In genomic region chr8:127439392-127440160, GRCm38 (mm10) we compare ENCODE assay signal across 8 mouse cellular contexts.
DNase-seq lines count a peak whose midpoint lies in the region; ATAC-seq and TF ChIP-seq lines count a peak whose summit lies in the region.

No protein-coding gene starts in this region.

- H3K9ac ChIP-seq in CH12.LX (ENCODE audit: insufficient read depth, low read depth): no peak overlapping the region
- H3K9ac ChIP-seq in heart, embryonic 12.5 days: no peak overlapping the region; the same call in 1 of the 2 replicates
- no peak overlapping the region for H3K9ac ChIP-seq in liver, embryonic 13.5 days

- WGBS in heart, embryonic 12.5 days: 47% methylated on average over 10 of the region's 10 CpGs
- 53% methylated on average over 10 of the region's 10 CpGs for whole genome bisulfite sequencing in liver, embryonic 13.5 days (ENCODE audit: insufficient replicate concordance)

- H3K9me3 ChIP-seq in CH12.LX (replicated peaks; ENCODE audit: low read length): no peaks in the 10 kb centered on the region
- H3K9me3 ChIP-seq in heart, embryonic 12.5 days (replicated peaks): no peaks in the 10 kb centered on the region
- no peaks in the 10 kb centered on the region for H3K9me3 ChIP-seq in liver, embryonic 13.5 days (replicated peaks)

- H3K4me2 ChIP-seq in CH12.LX (ENCODE audit: insufficient read depth, low read depth, poor library complexity, severe bottlenecking): peak overlapping the region; percentile 45
- peak overlapping the region; percentile 38 for H3K4me2 ChIP-seq in heart, embryonic 12.5 days
- peak overlapping the region; percentile 41 for H3K4me2 ChIP-seq in liver, embryonic 13.5 days

- no peak overlapping the region for H3K27ac ChIP-seq in CH12.LX (ENCODE audit: insufficient read depth, low read depth)
- H3K27ac ChIP-seq in heart, embryonic 12.5 days (ENCODE audit: poor library complexity, severe bottlenecking): peak overlapping the region; percentile 45; the same call in 1 of the 2 replicates
- H3K27ac ChIP-seq in liver, embryonic 13.5 days: no peak overlapping the region

- no peaks in the 10 kb centered on the region for H3K27me3 ChIP-seq in CH12.LX (replicated peaks)
- H3K27me3 ChIP-seq in heart, embryonic 12.5 days (replicated peaks): no peaks in the 10 kb centered on the region
- H3K27me3 ChIP-seq in liver, embryonic 13.5 days: no peaks in the 10 kb centered on the region

- peak overlapping the region; percentile 32 to 58 (median 46) for H3K4me3 ChIP-seq in CH12.LX (replicated peaks in 1 of 3; ENCODE audit: low read depth in 2 of 3, low read length in 2 of 3, poor library complexity in 1 of 3)
- H3K4me3 ChIP-seq in heart, embryonic 12.5 days: no peak overlapping the region
- peak overlapping the region; percentile 25 for H3K4me3 ChIP-seq in liver, embryonic 13.5 days (replicated peaks)

- no peak for DNase-seq in CH12.LX (ENCODE audit: extremely low read depth)
- DNase-seq in brain, embryonic 18.5 days (ENCODE audit: low read depth, low spot score): peak; percentile 60
- DNase-seq in kidney, postnatal 14 days: peak; percentile 47
- DNase-seq in liver, embryonic 13.5 days: no peak
- DNase-seq in right cerebral cortex, postnatal 10 days (ENCODE audit: low spot score in 2 of 2): peak; percentile 49 to 64
- DNase-seq in adrenal gland, adult (ENCODE audit: inconsistent age in 2 of 2, low spot score in 1 of 2): no peak
- no peak for DNase-seq in adrenal gland, adult 18-20 months (ENCODE audit: low spot score in 2 of 2)

- peak; percentile 16; the same call in 1 of the 2 replicates for ATAC-seq in heart, embryonic 12.5 days (ENCODE audit: insufficient number of reproducible peaks, low FRiP score)
- ATAC-seq in liver, embryonic 13.5 days (ENCODE audit: low read depth): no peak

- peaks cover 0 to 30% of the 10 kb centered on the region in 2 experiments for H3K36me3 ChIP-seq in CH12.LX (replicated peaks in 1 of 2; ENCODE audit: control insufficient read depth in 1 of 2, insufficient read depth in 1 of 2, low read length in 1 of 2)
- H3K36me3 ChIP-seq in heart, embryonic 12.5 days: no peaks in the 10 kb centered on the region
- H3K36me3 ChIP-seq in liver, embryonic 13.5 days: no peaks in the 10 kb centered on the region

- TF ChIP-seq RAD21 in CH12.LX (IDR thresholded peaks at IDR 0.05; ENCODE audit: low read depth, low read length): no peak

- TF ChIP-seq CTCF in CH12.LX (conservative IDR thresholded peaks at IDR 0.05 in 1 of 2, IDR thresholded peaks at IDR 0.05 in 1 of 2; ENCODE audit: low read depth in 2 of 2, low read length in 2 of 2): no peak

- no peak for TF ChIP-seq POLR2A in CH12.LX (IDR thresholded peaks at IDR 0.05; ENCODE audit: low read depth, low read length)

- no peak for TF ChIP-seq EP300 in CH12.LX (IDR thresholded peaks at IDR 0.05; ENCODE audit: low read length)

- dilution Hi-C loops in CH12.LX (cut with MboI; ENCODE audit: extremely low pct_ligation_motif_present, extremely low pct_unique_long_range_greater_than_20kb, low sequenced_read_pairs): no loop called here

- in situ Hi-C loops in CH12.LX (cut with MboI; ENCODE audit: low pct_ligation_motif_present, low pct_unique_long_range_greater_than_20kb, low sequenced_read_pairs): loop anchor here (25.0 kb wide), 1 partner anchor 923 kb away; the partner anchor contains the start of gene Nrp1

- no peaks in the 10 kb centered on the region for H3K79me2 ChIP-seq in CH12.LX (replicated peaks; ENCODE audit: control insufficient read depth, extremely low read depth, insufficient read depth, poor library complexity, severe bottlenecking)

- H3K4me1 ChIP-seq in CH12.LX (ENCODE audit: control insufficient read depth in 1 of 2, insufficient read depth in 2 of 2): peaks cover 18 to 59% of the 10 kb centered on the region in 2 experiments
- peaks cover 37% of the 10 kb centered on the region for H3K4me1 ChIP-seq in heart, embryonic 12.5 days (replicated peaks)
- H3K4me1 ChIP-seq in liver, embryonic 13.5 days (replicated peaks): peaks cover 14% of the 10 kb centered on the region

TF ChIP-seq in CH12.LX, 34 proteins besides CTCF, POLR2A, EP300 and RAD21:
- TF ChIP-seq E2F4 (IDR thresholded peaks at IDR 0.05; ENCODE audit: insufficient replicate concordance, low read depth, low read length) (no peak), HCFC1 (IDR thresholded peaks at IDR 0.05; ENCODE audit: low read depth, low read length) (no peak), GABPA (IDR thresholded peaks at IDR 0.05; ENCODE audit: insufficient replicate concordance, low read depth, low read length) (no peak), MAFK (IDR thresholded peaks at IDR 0.05; ENCODE audit: insufficient replicate concordance, low read length) (no peak), MXI1 (IDR thresholded peaks at IDR 0.05; ENCODE audit: low read depth, low read length) (no peak), IRF4 (IDR thresholded peaks at IDR 0.05; ENCODE audit: low read depth, low read length) (no peak), PAX5 (IDR thresholded peaks at IDR 0.05; ENCODE audit: low read length) (no peak), RCOR1 (conservative IDR thresholded peaks at IDR 0.05; ENCODE audit: low read depth, low read length) (no peak), NELFE (IDR thresholded peaks at IDR 0.05; ENCODE audit: low read depth, low read length) (no peak), MAZ (IDR thresholded peaks at IDR 0.05; ENCODE audit: low read depth, low read length) (no peak), ETS1 (conservative IDR thresholded peaks at IDR 0.05; ENCODE audit: low read depth, low read length) (no peak), ELF1 (IDR thresholded peaks at IDR 0.05; ENCODE audit: low read depth, low read length) (no peak), UBTF (IDR thresholded peaks at IDR 0.05; ENCODE audit: low read depth, low read length) (no peak), SMC3 (IDR thresholded peaks at IDR 0.05; ENCODE audit: low read depth, low read length) (no peak)
TF ChIP-seq in CH12.LX: peak in this region for 0.

Comparison
In these comparisons a context has a peak if more than half of its experiments do, and no peak if none do; other contexts are left out.
1. DNase-seq: peak in brain, embryonic 18.5 days (single experiment), kidney, postnatal 14 days (single experiment) and right cerebral cortex, postnatal 10 days (2 of 2); none in CH12.LX (single experiment), liver, embryonic 13.5 days (single experiment), adrenal gland, adult (0 of 2) and adrenal gland, adult 18-20 months (0 of 2).
2. Peak in every context shown above with its lines, with median percentiles within 50 percentile points of each other: H3K4me2 ChIP-seq.